In the genomic region with DNA sequence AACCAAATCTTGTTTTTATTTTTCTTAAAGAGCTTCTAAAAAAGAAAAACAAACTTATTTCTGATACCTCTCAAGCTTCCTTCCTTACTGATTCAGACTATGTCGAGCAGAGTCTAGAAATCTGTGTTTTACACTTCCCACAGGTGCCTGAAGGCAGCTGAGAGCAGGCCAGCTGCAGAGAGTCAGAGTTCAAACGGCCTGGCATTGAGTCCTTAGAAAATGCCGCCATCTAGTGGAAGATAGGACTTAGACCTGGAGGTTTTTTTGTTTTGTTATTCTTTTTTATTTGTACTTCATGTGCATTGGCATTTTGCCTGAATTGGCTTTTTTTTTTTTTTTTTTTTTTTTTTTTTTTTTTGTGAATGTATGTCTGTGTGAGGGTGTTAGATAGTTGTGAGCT, we compare ENCODE assay signal across 8 mouse cellular contexts. TPM values are rescaled to one million over a fixed set of nuclear protein-coding genes. Genes with fewer than 3 reads are reported as not detected.
DNase-seq lines count a peak whose midpoint lies in the region; ATAC-seq lines count a peak whose summit lies in the region.

No protein-coding gene starts in this region.

- 1% methylated on average over 3 of the region's 3 CpGs for WGBS in kidney, embryonic 16.5 days

- no peaks in the 10 kb centered on the region for H3K36me3 ChIP-seq in kidney, embryonic 16.5 days (ENCODE audit: insufficient read depth, low read length)

- H3K4me3 ChIP-seq in kidney, embryonic 16.5 days (ENCODE audit: low read length), result no peak overlapping the region

- no peak overlapping the region for H3K4me2 ChIP-seq in kidney, embryonic 16.5 days (replicated peaks; ENCODE audit: low read depth, low read length)

- no peak overlapping the region for H3K9ac ChIP-seq in kidney, embryonic 16.5 days (replicated peaks; ENCODE audit: low read length)

- H3K27me3 ChIP-seq in kidney, embryonic 16.5 days (ENCODE audit: insufficient read depth, low read length), result no peaks in the 10 kb centered on the region

- H3K9me3 ChIP-seq in kidney, embryonic 16.5 days (ENCODE audit: low read length), result no peaks in the 10 kb centered on the region

- peaks cover 14% of the 10 kb centered on the region for H3K4me1 ChIP-seq in kidney, embryonic 16.5 days (ENCODE audit: insufficient read depth, low read length)

- DNase-seq in kidney, adult 18-20 months, result peak; percentile 64
- DNase-seq in CD4-positive helper T cell, adult 2 months (ENCODE audit: low read depth, low spot score), result peak; percentile 88
- DNase-seq in adipocyte (ENCODE audit: low spot score), result peak; percentile 91
- DNase-seq in embryo, embryonic 9.5 days (ENCODE audit: extremely low spot score), result peak; percentile 63
- DNase-seq in kidney, postnatal 10 days, result peak; percentile 81
- peak; percentile 91 for DNase-seq in naive thymus-derived CD4-positive, alpha-beta T cell, adult 2 months (ENCODE audit: low read depth)
- DNase-seq in layer of hippocampus, postnatal 25 days (ENCODE audit: extremely low spot score in 1 of 2, low spot score in 1 of 2), result no peak

- H3K27ac ChIP-seq in kidney, embryonic 16.5 days (ENCODE audit: low read length), result no peak overlapping the region

- no peak for ATAC-seq in kidney, embryonic 16.5 days (ENCODE audit: low FRiP score, low TSS enrichment)

RNA-seq across cellular contexts. Expression of a gene that starts 3.7 kb away (rescaled TPM):
- polyA plus RNA-seq in kidney, embryonic 16.5 days (2015; fragmentation: Nextera tagmentation; extraction: Ambion mirVana), result 5.4 and 6.8 TPM in 2 replicates
- total RNA-seq in layer of hippocampus, postnatal 25 days (2021), result 1 to 10 TPM; 8.9 TPM

Comparison
In these comparisons a context has a peak if more than half of its experiments do, and no peak if none do; other contexts are left out.
1. DNase-seq: peak in kidney, adult 18-20 months (single experiment), CD4-positive helper T cell, adult 2 months (single experiment), adipocyte (single experiment), embryo, embryonic 9.5 days (single experiment), kidney, postnatal 10 days (single experiment) and naive thymus-derived CD4-positive, alpha-beta T cell, adult 2 months (single experiment); none in layer of hippocampus, postnatal 25 days (0 of 2).